Mouse (Mus musculus): ENCODE measurements around the gene Aanat. TPM values are rescaled to one million over a fixed set of nuclear protein-coding genes. Genes with fewer than 3 reads are reported as not detected.
A peak's percentile ranks its signal among the peaks of the same experiment; 100 is the strongest.
"Not testable (repeated sequence)": the region's sequence is repeated elsewhere in the genome, so short reads cannot be mapped to it uniquely, and the experiment has no call there.

The Aanat gene
- polyA plus RNA-seq, 1 experiment = 0.07 TPM

DNA sequence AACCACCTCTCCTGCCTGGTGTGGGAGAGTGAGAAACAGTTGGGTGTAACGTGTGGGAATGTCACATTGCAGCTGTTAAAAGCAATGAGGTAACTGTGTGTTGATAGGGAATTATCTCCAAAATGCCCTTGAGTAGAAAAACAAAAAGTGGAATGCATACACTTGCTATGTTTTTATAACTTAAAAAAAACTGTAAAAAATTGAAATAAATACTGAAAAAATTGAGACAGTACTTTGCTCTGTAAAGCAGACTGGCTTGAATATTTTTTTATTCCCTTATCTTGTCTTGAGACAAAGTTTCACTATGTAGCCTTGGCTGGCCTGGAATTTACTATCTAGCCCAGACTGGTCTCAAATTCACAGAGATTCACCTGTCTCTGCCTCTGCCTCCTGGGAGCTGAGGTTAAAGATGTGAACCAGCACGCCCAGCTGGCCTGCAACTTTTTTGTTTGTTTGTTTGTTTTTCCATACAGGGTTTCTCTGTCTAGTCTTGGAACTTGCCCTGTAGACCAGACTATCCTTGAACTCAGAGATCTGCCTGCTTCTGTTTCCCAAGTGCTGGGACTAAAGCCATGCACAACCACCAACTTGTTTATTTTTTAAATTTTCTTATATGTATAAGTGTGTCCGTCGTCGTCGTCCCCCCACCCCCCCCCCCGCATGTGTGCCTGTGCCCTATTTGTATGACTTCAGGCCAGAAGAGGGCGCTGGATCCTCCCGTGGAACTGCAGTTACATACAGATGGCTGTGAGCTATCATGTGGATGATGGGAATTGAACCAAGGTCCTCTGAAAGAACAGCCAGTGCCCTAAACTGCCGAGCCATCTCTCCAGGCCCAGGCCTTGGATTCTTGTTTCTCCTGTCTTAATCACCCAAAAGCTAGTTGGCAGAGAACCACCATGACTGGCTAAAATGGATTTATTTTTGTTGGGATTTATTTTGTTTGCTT, 41.1 kb downstream of the Aanat start:
- no peak for DNase-seq (ENCODE audit: low spot score)

DNA sequence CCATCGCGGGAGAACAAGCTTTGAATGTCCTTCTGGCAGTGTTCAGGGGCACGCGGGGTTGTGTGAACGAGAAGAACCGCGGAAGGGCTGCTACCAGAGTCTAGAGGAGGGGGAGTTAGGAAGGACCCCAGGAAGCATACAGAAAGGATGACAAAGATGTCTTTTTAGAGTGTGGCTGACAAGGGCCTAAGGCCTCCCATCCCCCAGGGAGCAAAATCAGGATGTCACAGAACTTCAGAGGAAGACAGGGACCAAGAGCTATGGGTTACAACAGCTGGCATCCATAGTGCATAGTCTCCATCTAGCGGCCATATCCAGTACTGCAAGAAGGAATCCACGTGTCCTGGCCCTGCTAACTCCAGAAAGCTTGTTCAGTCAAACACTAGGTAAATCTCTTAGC, 42.5 kb downstream of the Aanat start:
- no peak for DNase-seq (ENCODE audit: low spot score)

- no peak for DNase-seq (ENCODE audit: low spot score)
These were observed 43.2 kb downstream of the Aanat start for GRCm38 (mm10) chr11:116629472-116629871.

GRCm38 (mm10) chr11:116630171-116630965, 44.1 kb downstream of the Aanat start:
- no peak for DNase-seq (ENCODE audit: low spot score)

GRCm38 (mm10) chr11:116632962-116633361, 46.7 kb downstream of the Aanat start:
- no peak for DNase-seq (ENCODE audit: low spot score)

DNA sequence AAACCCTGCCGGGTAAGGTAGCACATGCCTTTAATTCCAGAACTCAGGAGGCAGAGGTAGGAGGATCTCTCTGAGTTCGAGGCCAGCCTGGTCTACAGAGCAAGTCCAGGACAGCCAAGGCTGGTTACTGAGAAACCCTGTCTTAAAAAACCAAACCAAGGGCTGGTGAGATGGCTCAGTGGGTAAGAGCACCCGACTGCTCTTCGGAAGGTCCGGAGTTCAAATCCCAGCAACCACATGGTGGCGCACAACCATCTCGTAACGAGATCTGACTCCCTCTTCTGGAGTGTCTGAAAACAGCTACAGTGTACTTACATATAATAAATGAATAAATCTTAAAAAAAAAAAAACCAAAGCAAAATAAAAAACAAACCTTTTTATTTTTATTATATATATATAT, 50.4 kb downstream of the Aanat start:
- not testable (repeated sequence) for DNase-seq (ENCODE audit: low spot score)

GRCm38 (mm10) chr11:116641168-116641567, 54.9 kb downstream of the Aanat start:
- no peak for DNase-seq (ENCODE audit: low spot score)

GRCm38 (mm10) chr11:116641731-116642130, 55.5 kb downstream of the Aanat start:
- no peak for DNase-seq (ENCODE audit: low spot score)

DNA sequence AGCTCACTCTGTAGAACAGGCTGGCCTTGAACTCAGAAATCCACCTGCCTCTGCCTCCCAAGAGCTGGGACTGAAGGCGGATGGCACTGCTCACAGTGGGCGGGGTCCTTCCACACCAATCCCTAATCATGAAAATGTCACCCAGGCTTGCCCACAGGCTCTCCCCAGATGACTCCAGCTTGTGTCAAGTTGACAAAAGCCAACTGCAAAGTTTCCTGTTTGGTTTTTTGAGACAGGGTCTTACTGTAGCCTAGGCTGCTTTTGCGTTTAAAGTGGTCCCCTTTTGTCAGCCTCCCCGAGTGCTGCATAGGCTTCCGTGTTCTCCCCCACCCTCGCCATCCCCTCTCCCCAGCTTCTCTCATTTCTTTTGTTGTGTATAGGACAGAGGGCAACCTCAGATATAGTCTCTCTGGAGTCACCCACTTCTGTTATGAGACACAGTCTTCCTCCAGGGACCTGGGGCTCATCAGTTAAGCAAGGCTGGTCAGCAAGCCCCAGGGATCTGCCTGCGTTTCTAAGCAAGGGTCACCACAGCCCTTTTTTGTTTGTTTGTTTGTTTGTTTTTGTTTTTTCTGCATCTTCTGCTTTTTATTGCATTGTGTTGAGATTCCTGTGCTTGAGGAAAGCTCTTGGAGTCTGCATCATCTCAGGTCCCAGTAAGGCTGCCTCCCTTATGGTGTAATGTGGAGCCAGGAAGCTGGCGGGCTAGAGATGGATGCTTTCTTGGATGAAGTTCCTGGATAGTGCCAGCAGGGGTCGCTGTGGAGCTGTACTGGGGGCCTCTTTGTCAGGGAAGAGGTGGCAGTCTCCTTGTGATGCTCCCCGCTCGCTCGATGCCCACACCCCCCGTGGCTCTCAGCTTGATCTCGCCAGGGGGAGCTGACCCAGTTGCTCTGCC, 56.7 kb downstream of the Aanat start:
- DNase-seq (ENCODE audit: low spot score) = peak; percentile 81

DNA sequence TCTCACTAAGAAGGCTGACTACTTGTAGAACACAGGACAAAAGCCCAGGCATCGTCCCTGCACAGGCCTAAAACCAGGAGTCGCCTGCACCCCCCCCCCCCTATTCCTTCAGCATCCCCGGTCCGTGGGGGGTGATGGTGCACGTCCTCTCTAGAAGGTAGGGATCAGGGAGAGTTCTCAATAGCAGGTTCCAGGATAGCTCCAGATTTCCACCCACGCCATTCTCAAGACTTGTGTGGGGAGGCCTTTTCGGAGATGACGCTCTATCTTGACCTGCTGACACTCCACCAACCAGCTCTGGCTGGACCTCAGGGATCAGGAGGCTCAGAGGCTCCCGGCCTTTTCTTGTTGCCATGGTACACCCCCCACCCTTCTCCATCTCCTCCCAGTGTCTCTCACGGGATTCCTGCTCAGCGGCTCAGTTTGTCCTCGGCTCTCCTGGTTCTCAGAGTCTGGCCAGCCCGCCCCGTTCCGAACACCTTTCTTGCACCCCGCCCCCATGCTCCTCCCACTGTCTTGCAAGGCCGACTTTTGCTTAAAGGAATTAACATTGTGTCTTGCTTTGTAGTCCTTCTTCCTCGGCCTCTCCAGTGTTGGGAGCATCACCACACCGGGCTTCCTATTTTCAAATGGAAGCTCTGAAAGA, 57.5 kb downstream of the Aanat start:
- no peak for DNase-seq (ENCODE audit: low spot score)

- no peak for DNase-seq (ENCODE audit: low spot score)
These were observed 58.2 kb downstream of the Aanat start for GRCm38 (mm10) chr11:116644225-116645112.

DNA sequence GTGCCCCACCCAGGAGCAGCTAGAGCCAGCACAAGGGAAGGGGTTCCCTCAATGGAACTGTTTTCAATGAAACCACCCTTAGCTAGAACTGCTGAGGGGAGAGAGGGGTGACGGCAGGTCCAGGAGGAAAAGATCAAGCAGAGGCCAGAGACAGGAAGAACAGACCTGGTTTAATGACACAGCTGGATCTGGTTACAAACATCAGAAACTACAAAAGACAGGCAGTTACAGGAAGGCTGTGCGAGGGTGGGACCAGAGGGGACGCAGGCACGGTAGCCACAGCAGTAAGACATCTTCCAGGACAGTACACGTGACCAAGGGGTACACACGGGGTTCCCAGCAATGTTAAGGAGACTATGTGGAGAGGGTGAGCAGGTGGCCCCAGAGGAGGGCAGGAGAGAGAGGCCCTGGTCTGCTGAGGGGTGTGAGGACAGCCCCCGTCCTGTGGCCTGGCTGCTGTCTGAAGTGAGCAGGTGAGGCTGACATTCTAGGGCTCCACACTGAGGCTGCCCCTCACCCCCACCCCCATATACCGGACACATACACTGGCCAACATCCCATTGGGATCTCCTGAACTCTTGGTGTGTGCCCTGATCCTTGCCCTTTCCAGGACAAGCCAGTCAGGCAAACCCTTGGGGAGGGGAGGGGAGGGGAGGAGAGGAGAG, 59.3 kb downstream of the Aanat start:
- no peak for DNase-seq (ENCODE audit: low spot score)

GRCm38 (mm10) chr11:116646136-116646535, 59.9 kb downstream of the Aanat start:
- no peak for DNase-seq (ENCODE audit: low spot score)

DNA sequence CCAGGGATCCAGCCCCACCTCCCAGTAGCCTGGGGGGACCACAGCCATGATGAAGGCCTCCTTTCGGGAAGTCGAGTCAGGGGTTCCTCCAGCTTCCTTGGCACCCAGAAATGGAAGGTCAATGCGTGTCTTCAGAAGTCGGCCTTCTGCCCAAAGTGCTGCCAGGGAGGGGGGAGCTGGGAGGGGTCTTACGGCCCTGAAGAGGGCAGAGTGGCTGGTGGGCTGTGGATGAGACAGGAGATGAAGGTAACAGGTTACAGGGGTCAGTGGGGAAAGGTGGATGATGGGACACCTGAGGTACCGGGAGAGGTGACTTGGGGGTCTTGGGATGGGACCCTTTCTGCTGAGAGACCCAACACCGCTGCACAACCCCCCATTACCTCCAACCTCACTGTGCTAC, 60.5 kb downstream of the Aanat start:
- DNase-seq (ENCODE audit: low spot score) = no peak

Other genes with a start within 250 kb of the Aanat start
- 5.0 and 8.3 TPM in 2 replicates for gene Rnf157, start 173.4 kb upstream of the Aanat start, polyA plus RNA-seq (2012; rRNA removed)
- 89.8 and 104 TPM in 2 replicates for gene Ubald2, start 152.3 kb upstream of the Aanat start, polyA plus RNA-seq (2012; rRNA removed)
- gene Qrich2, start 120.2 kb upstream of the Aanat start, polyA plus RNA-seq (2012; rRNA removed) = 0.06 and 0.12 TPM in 2 replicates
- gene Prpsap1, start 92.2 kb upstream of the Aanat start, polyA plus RNA-seq (2012; rRNA removed) = 154 and 165 TPM in 2 replicates
- 18.2 and 21.8 TPM in 2 replicates for gene Sphk1, start 55.5 kb upstream of the Aanat start, polyA plus RNA-seq (2012; rRNA removed)
- gene Ube2o, start 5.0 kb upstream of the Aanat start, polyA plus RNA-seq (2012; rRNA removed) = 18.7 and 22.4 TPM in 2 replicates
- gene Rhbdf2, start 40.6 kb downstream of the Aanat start, polyA plus RNA-seq (2012; rRNA removed) = 15.4 and 17.0 TPM in 2 replicates
- 2.0 and 3.1 TPM in 2 replicates for gene Prcd, start 67.1 kb downstream of the Aanat start, polyA plus RNA-seq (2012; rRNA removed)
- 156 and 160 TPM in 2 replicates for gene Cygb, start 67.9 kb downstream of the Aanat start, polyA plus RNA-seq (2012; rRNA removed)
- gene St6galnac1, start 189.1 kb downstream of the Aanat start, polyA plus RNA-seq (2012; rRNA removed) = 0.03 TPM in 1 of 2 replicates, not detected in the other
- 42.8 and 63.1 TPM in 2 replicates for gene Mxra7, start 241.6 kb downstream of the Aanat start, polyA plus RNA-seq (2012; rRNA removed)